Mouse (Mus musculus): Measurements from ENCODE around the gene Ctag2.

Gene Ctag2

DNA sequence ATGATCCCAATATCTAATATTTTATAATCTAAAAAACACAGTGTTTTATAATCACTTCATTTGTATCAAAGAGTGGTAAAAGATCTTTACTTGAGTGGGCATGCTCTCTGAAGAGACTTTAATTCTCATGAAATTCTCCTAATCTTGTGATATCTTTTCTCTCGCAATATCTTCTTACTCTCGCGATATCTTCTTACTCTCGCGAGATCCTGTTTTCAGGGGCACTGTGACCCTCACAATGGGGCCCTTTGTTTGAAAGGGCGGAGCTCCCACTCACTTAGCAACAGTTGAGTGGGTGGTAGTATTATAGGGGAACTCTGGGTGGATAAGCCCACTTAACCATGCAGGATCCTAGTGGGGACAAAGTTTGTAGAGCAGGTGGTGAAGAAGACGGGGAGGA lies at the start of gene Ctag2:
Gene Ctag2 (plus strand): TSS at position 301 of the 400 bp plus-strand sequence.
- DNase-seq (ENCODE audit: low spot score in 2 of 2), result no peak
